Mouse (Mus musculus): ENCODE results near the gene Pitpnc1.

GRCm38 (mm10) chr11:107339224-107339805, 131.2 kb downstream of the Pitpnc1 start:
- TF ChIP-seq CTCF (IDR thresholded peaks at IDR 0.05; ENCODE audit: low read depth) (no peak), EP300 (IDR thresholded peaks at IDR 0.05; ENCODE audit: low read depth) (no peak)
